Mouse (Mus musculus) liver, adult 2 months (tissue): Measurements from ENCODE around the gene Slc26a8. TPM values are rescaled to one million over a fixed set of nuclear protein-coding genes. Genes with fewer than 3 reads are reported as not detected.
A peak's percentile ranks its signal among the peaks of the same experiment; 100 is the strongest.

Source experiments
- DNase-seq: peaks from one replicate; pipeline ENCODE4 v3.0.0-alpha.2; 2011; ENCODE audit warnings: low read depth, low spot score; ENCODE audit errors: extremely low read depth
- H3K27ac ChIP-seq: fragments of 200-500 bp; replicated peaks from 2 replicates; pipeline ENCODE4 v1.5.1; 2012; ENCODE audit warnings: low read depth, mild to moderate bottlenecking, control low read depth, inconsistent platforms, low read length; ENCODE audit not compliant: insufficient read depth
- H3K27me3 ChIP-seq: fragments of 200-500 bp; 2 replicates; pipeline ENCODE4 v1.6.1; 2012; ENCODE audit warnings: mild to moderate bottlenecking, moderate library complexity, low read length, inconsistent platforms; ENCODE audit not compliant: control insufficient read depth, insufficient read depth
- H3K36me3 ChIP-seq: fragments of 200-500 bp; 2 replicates; pipeline ENCODE4 v1.6.1; 2012; ENCODE audit warnings: low read length, inconsistent platforms; ENCODE audit not compliant: control insufficient read depth, insufficient read depth
- H3K4me1 ChIP-seq: fragments of 200-500 bp; 2 replicates; pipeline ENCODE4 v1.6.1; 2011; ENCODE audit warnings: low read length; ENCODE audit not compliant: control insufficient read depth, insufficient read depth
- H3K4me3 ChIP-seq: fragments of 200-500 bp; 2 replicates; pipeline ENCODE4 v1.5.1; 2011; ENCODE audit warnings: low read depth, mild to moderate bottlenecking, control low read depth, low read length, moderate library complexity; ENCODE audit not compliant: insufficient read depth
- H3K79me2 ChIP-seq: fragments of 200-500 bp; 2 replicates; pipeline ENCODE4 v1.6.1; 2012; ENCODE audit warnings: inconsistent platforms, mild to moderate bottlenecking, low read length, moderate library complexity; ENCODE audit not compliant: control insufficient read depth, insufficient read depth
- H3K9ac ChIP-seq: fragments of 200-500 bp; 2 replicates; pipeline ENCODE4 v1.6.1; 2012; ENCODE audit warnings: low read depth, mild to moderate bottlenecking, control low read depth, inconsistent platforms, low read length
- CTCF ChIP-seq: fragments of 200-500 bp; IDR thresholded peaks from 2 replicates; pipeline ENCODE4 v1.5.1; 2011; ENCODE audit warnings: low read depth, low read length, control low read depth
- POLR2A ChIP-seq: fragments of 200-500 bp; IDR thresholded peaks from 2 replicates; pipeline ENCODE4 v1.6.1; 2011; ENCODE audit warnings: low read length, control low read depth; ENCODE audit not compliant: insufficient read depth; ENCODE audit errors: extremely low read depth
- WGBS: fragments of 180-500 bp; shearing (Covaris S2); methylation state at CpG from one replicate; pipeline ENCODE4 v1.1.7; 2018; 5-methylcytosine and 5-hydroxymethylcytosine counted together
- polyA plus RNA-seq: library from polyadenylated mRNA; depleted of rRNA; stranded (reverse); fragments of >200 nt; gene quantifications from 2 replicates; pipeline ENCODE4 v1.2.3, GENCODE M21; 2012
- total RNA-seq: library from RNA; depleted of rRNA; stranded (reverse); fragments of >200 nt; gene quantifications from 2 replicates; pipeline ENCODE4 v1.2.3, GENCODE M21; 2014

Slc26a8 gene
- total and polyA plus RNA-seq, 2 experiments = 0.11 TPM; not detected in 1

- 26% methylated on average over 13 of the region's 13 CpGs for WGBS
- Histone ChIP-seq H3K4me3 (no peak overlapping the region), H3K27me3 (no peaks in the 10 kb centered on the region), H3K79me2 (no peaks in the 10 kb centered on the region), H3K4me1 (peaks cover 13% of the 10 kb centered on the region), H3K9ac (peak overlapping the region; percentile 8), H3K36me3 (no peaks in the 10 kb centered on the region), H3K27ac (peak overlapping the region; percentile 96)
- DNase-seq = peak; percentile 97
- TF ChIP-seq CTCF (no peak), POLR2A (no peak)
Measured at GRCm38 (mm10) chr17:28682311-28683084, 7.5 kb downstream of the Slc26a8 start.

- H3K9ac ChIP-seq = no peak overlapping the region
- WGBS = 80% methylated on average over 6 of the region's 6 CpGs
- no peak overlapping the region for H3K27ac ChIP-seq
- H3K4me3 ChIP-seq = no peak overlapping the region
- DNase-seq = no peak
- H3K4me1 ChIP-seq = no peaks in the 10 kb centered on the region
- TF ChIP-seq CTCF (no peak), POLR2A (no peak)
- no peaks in the 10 kb centered on the region; the same call in 1 of the 2 replicates for H3K27me3 ChIP-seq
- no peaks in the 10 kb centered on the region for H3K36me3 ChIP-seq
- H3K79me2 ChIP-seq = no peaks in the 10 kb centered on the region
Measured at GRCm38 (mm10) chr17:28659564-28659963, 30.5 kb downstream of the Slc26a8 start.

- Histone ChIP-seq H3K27ac (no peak overlapping the region), H3K4me3 (no peak overlapping the region), H3K27me3 (no peaks in the 10 kb centered on the region; the same call in 1 of the 2 replicates), H3K36me3 (no peaks in the 10 kb centered on the region), H3K79me2 (no peaks in the 10 kb centered on the region), H3K9ac (no peak overlapping the region), H3K4me1 (no peaks in the 10 kb centered on the region)
- 46% methylated on average over 4 of the region's 4 CpGs for WGBS
- TF ChIP-seq POLR2A (no peak), CTCF (no peak)
- no peak for DNase-seq
Measured at GRCm38 (mm10) chr17:28657936-28658335, 32.1 kb downstream of the Slc26a8 start.

- no peak for TF ChIP-seq CTCF
- TF ChIP-seq POLR2A = no peak
- Histone ChIP-seq H3K36me3 (no peaks in the 10 kb centered on the region), H3K4me3 (no peak overlapping the region), H3K4me1 (no peaks in the 10 kb centered on the region), H3K27me3 (no peaks in the 10 kb centered on the region), H3K9ac (no peak overlapping the region), H3K79me2 (no peaks in the 10 kb centered on the region), H3K27ac (no peak overlapping the region)
- 64% methylated on average over 3 of the region's 3 CpGs for WGBS
- no peak for DNase-seq
Measured at GRCm38 (mm10) chr17:28650268-28650667, 39.8 kb downstream of the Slc26a8 start.

- TF ChIP-seq POLR2A = no peak
- TF ChIP-seq CTCF = peak; percentile 77
- WGBS = 49% methylated on average over 6 of the region's 6 CpGs
- H3K4me1 ChIP-seq = no peaks in the 10 kb centered on the region
- H3K36me3 ChIP-seq = no peaks in the 10 kb centered on the region
- H3K27me3 ChIP-seq = no peaks in the 10 kb centered on the region
- H3K79me2 ChIP-seq = no peaks in the 10 kb centered on the region
- no peak overlapping the region for H3K27ac ChIP-seq
- no peak overlapping the region for H3K9ac ChIP-seq
- peak; percentile 22 for DNase-seq
- no peak overlapping the region for H3K4me3 ChIP-seq
Measured at GRCm38 (mm10) chr17:28648607-28649370, 41.2 kb downstream of the Slc26a8 start.

GRCm38 (mm10) chr17:28646221-28646620, 43.8 kb downstream of the Slc26a8 start:
- no peaks in the 10 kb centered on the region for H3K36me3 ChIP-seq
- H3K79me2 ChIP-seq = no peaks in the 10 kb centered on the region
- no peak overlapping the region for H3K4me3 ChIP-seq
- TF ChIP-seq POLR2A (no peak), CTCF (no peak)
- H3K4me1 ChIP-seq = no peaks in the 10 kb centered on the region
- DNase-seq = no peak
- no peak overlapping the region for H3K27ac ChIP-seq
- H3K9ac ChIP-seq = no peak overlapping the region
- 54% methylated on average over 3 of the region's 3 CpGs for WGBS
- H3K27me3 ChIP-seq = no peaks in the 10 kb centered on the region
